Mouse (Mus musculus): ENCODE data around the gene Jmjd6.

Jmjd6 gene

GRCm38 (mm10) chr11:116808811-116809395 is 34.3 kb downstream of the Jmjd6 start:
- H3K36me3 ChIP-seq (ENCODE audit: insufficient read depth, low read length) = no peaks in the 10 kb centered on the region
- H3K4me1 ChIP-seq (replicated peaks; ENCODE audit: low read depth, low read length) = peaks cover 64% of the 10 kb centered on the region
- H3K4me3 ChIP-seq (replicated peaks; ENCODE audit: low read length) = peak overlapping the region; percentile 23; the same call in 1 of the 2 replicates
- H3K9me3 ChIP-seq (ENCODE audit: low read length) = no peaks in the 10 kb centered on the region
- H3K27me3 ChIP-seq (ENCODE audit: insufficient read depth, low read length) = peaks cover 16% of the 10 kb centered on the region
- TF ChIP-seq POU5F1 (IDR thresholded peaks at IDR 0.05; ENCODE audit: borderline replicate concordance, low read length) (no peak), CTCF (conservative IDR thresholded peaks at IDR 0.05; ENCODE audit: low read length) (no peak), NANOG (IDR thresholded peaks at IDR 0.05; ENCODE audit: borderline replicate concordance, low read length) (no peak)

DNA sequence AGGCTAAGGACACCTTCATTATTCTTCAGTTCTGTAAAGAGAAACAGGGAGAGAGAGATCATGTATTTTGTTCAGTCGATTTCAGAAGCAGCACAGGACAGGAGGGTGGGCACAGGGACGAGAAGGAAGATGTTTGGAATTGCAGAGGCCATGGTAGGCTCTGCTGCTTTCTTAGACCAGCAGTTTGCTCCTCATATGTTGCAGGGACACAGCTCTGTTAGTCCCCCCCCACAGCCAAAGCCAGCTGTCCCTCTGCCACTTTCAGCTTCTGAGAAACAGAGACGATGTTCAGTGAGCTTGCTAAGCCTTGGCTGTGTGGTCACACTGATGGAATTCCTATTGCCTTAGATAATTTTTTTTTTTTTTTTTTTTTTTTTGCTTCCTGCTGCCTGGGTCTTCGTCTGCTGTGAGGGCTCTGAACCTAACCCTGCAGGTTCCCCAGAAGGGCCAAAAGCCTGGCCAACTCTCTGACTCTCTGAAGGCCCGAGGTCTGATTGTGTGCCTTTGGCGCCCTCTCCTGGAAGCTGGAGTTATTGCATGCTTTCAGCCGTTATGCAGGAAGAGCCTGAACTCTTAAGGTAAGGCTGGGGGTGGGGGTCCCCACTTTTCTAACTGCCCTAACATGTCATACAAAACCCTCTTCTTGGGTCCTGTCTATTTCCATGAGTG is 35.2 kb downstream of the Jmjd6 start:
- TF ChIP-seq POU5F1 (IDR thresholded peaks at IDR 0.05; ENCODE audit: borderline replicate concordance, low read length) (no peak), CTCF (conservative IDR thresholded peaks at IDR 0.05; ENCODE audit: low read length) (peak; percentile 81), NANOG (IDR thresholded peaks at IDR 0.05; ENCODE audit: borderline replicate concordance, low read length) (no peak)
- Histone ChIP-seq H3K9me3 (ENCODE audit: low read length) (no peaks in the 10 kb centered on the region), H3K36me3 (ENCODE audit: insufficient read depth, low read length) (no peaks in the 10 kb centered on the region), H3K27me3 (ENCODE audit: insufficient read depth, low read length) (peaks cover 12% of the 10 kb centered on the region), H3K4me3 (replicated peaks; ENCODE audit: low read length) (peak overlapping the region; percentile 23; the same call in 1 of the 2 replicates), H3K4me1 (replicated peaks; ENCODE audit: low read depth, low read length) (peaks cover 56% of the 10 kb centered on the region)

GRCm38 (mm10) chr11:116807526-116807925 is 35.7 kb downstream of the Jmjd6 start:
- Histone ChIP-seq H3K27me3 (ENCODE audit: insufficient read depth, low read length) (peaks cover 12% of the 10 kb centered on the region), H3K36me3 (ENCODE audit: insufficient read depth, low read length) (no peaks in the 10 kb centered on the region)
- no peak for TF ChIP-seq POU5F1 (IDR thresholded peaks at IDR 0.05; ENCODE audit: borderline replicate concordance, low read length)

GRCm38 (mm10) chr11:116807116-116807515 is 36.1 kb downstream of the Jmjd6 start:
- Histone ChIP-seq H3K4me1 (replicated peaks; ENCODE audit: low read depth, low read length) (peaks cover 53% of the 10 kb centered on the region), H3K36me3 (ENCODE audit: insufficient read depth, low read length) (no peaks in the 10 kb centered on the region), H3K4me3 (replicated peaks; ENCODE audit: low read length) (no peak overlapping the region), H3K27me3 (ENCODE audit: insufficient read depth, low read length) (peaks cover 12% of the 10 kb centered on the region), H3K9me3 (ENCODE audit: low read length) (no peaks in the 10 kb centered on the region)
- TF ChIP-seq CTCF (conservative IDR thresholded peaks at IDR 0.05; ENCODE audit: low read length) (no peak), NANOG (IDR thresholded peaks at IDR 0.05; ENCODE audit: borderline replicate concordance, low read length) (no peak), POU5F1 (IDR thresholded peaks at IDR 0.05; ENCODE audit: borderline replicate concordance, low read length) (no peak)

More at GRCm38 (mm10) chr11:116807526-116807925, 35.7 kb downstream of the Jmjd6 start:
- no peaks in the 10 kb centered on the region for H3K9me3 ChIP-seq (ENCODE audit: low read length)
- no peak overlapping the region for H3K4me3 ChIP-seq (replicated peaks; ENCODE audit: low read length)
- H3K4me1 ChIP-seq (replicated peaks; ENCODE audit: low read depth, low read length) = peaks cover 53% of the 10 kb centered on the region

DNA sequence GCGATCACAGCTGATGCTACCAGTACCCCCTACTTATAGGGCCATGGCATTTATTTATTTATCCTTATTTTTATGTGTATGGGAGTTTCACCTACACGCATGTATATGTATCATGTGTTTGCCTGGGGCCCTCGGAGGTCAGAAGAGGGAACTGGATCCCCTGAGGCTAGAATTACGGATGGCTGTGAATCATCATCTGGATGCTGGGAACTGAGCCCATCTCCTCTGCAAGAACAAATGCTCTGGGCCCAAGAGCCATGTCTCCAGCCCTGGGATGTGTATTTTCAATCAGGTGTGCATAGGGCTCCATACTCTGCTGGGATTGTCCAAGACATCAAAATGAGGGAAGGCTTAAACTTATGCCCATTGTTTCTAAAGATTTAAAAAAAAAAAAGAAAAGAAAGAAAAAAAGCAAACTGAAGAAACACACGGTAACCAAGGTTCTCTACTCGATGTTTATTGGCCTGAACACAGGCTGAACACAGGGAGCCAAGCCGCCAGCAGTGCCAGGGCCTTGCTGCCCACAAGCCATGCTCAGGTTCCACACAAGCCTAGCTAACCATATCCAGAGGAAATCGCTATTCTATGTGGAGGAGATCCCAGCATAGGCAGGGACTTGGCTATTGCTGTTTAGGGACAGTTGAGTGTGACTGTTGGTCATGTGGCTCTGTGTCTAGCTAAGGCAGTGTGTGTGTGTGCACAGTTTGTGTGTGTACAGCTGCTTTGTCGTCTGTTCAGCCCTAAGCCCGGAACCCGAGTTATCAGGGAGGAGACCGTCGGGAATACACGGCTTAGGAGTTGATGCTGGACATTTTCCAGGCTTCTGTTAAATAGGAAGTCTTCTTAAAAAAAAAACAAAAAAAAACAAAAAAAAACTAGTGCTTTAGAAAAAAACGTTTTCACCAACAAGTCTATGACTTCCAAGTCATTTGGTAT is 36.8 kb downstream of the Jmjd6 start:
- no peak for TF ChIP-seq NANOG (IDR thresholded peaks at IDR 0.05; ENCODE audit: borderline replicate concordance, low read length)
- no peak for TF ChIP-seq CTCF (conservative IDR thresholded peaks at IDR 0.05; ENCODE audit: low read length)
- no peak for TF ChIP-seq POU5F1 (IDR thresholded peaks at IDR 0.05; ENCODE audit: borderline replicate concordance, low read length)
- H3K4me1 ChIP-seq (replicated peaks; ENCODE audit: low read depth, low read length) = peaks cover 47% of the 10 kb centered on the region
- peaks cover 12% of the 10 kb centered on the region for H3K27me3 ChIP-seq (ENCODE audit: insufficient read depth, low read length)
- H3K4me3 ChIP-seq (replicated peaks; ENCODE audit: low read length) = no peak overlapping the region
- no peaks in the 10 kb centered on the region for H3K36me3 ChIP-seq (ENCODE audit: insufficient read depth, low read length)
- no peaks in the 10 kb centered on the region for H3K9me3 ChIP-seq (ENCODE audit: low read length)

GRCm38 (mm10) chr11:116802709-116803108 is 40.5 kb downstream of the Jmjd6 start:
- H3K4me3 ChIP-seq (replicated peaks; ENCODE audit: low read length) = no peak overlapping the region
- no peak for TF ChIP-seq POU5F1 (IDR thresholded peaks at IDR 0.05; ENCODE audit: borderline replicate concordance, low read length)
- TF ChIP-seq NANOG (IDR thresholded peaks at IDR 0.05; ENCODE audit: borderline replicate concordance, low read length) = no peak
- TF ChIP-seq CTCF (conservative IDR thresholded peaks at IDR 0.05; ENCODE audit: low read length) = no peak
- no peaks in the 10 kb centered on the region for H3K36me3 ChIP-seq (ENCODE audit: insufficient read depth, low read length)
- no peaks in the 10 kb centered on the region for H3K9me3 ChIP-seq (ENCODE audit: low read length)
- no peaks in the 10 kb centered on the region for H3K27me3 ChIP-seq (ENCODE audit: insufficient read depth, low read length)
- H3K4me1 ChIP-seq (replicated peaks; ENCODE audit: low read depth, low read length) = peaks cover 20% of the 10 kb centered on the region; the same call in 1 of the 2 replicates

GRCm38 (mm10) chr11:116801106-116801505 is 42.1 kb downstream of the Jmjd6 start:
- no peak overlapping the region for H3K4me3 ChIP-seq (replicated peaks; ENCODE audit: low read length)
- TF ChIP-seq NANOG (IDR thresholded peaks at IDR 0.05; ENCODE audit: borderline replicate concordance, low read length) (no peak), POU5F1 (IDR thresholded peaks at IDR 0.05; ENCODE audit: borderline replicate concordance, low read length) (no peak), CTCF (conservative IDR thresholded peaks at IDR 0.05; ENCODE audit: low read length) (no peak)
- H3K36me3 ChIP-seq (ENCODE audit: insufficient read depth, low read length) = no peaks in the 10 kb centered on the region
- H3K27me3 ChIP-seq (ENCODE audit: insufficient read depth, low read length) = no peaks in the 10 kb centered on the region
- H3K9me3 ChIP-seq (ENCODE audit: low read length) = no peaks in the 10 kb centered on the region
- H3K4me1 ChIP-seq (replicated peaks; ENCODE audit: low read depth, low read length) = peaks cover 26% of the 10 kb centered on the region; the same call in 1 of the 2 replicates

- Histone ChIP-seq H3K36me3 (ENCODE audit: insufficient read depth, low read length) (no peaks in the 10 kb centered on the region), H3K4me1 (replicated peaks; ENCODE audit: low read depth, low read length) (peaks cover 35% of the 10 kb centered on the region), H3K9me3 (ENCODE audit: low read length) (no peaks in the 10 kb centered on the region), H3K4me3 (replicated peaks; ENCODE audit: low read length) (no peak overlapping the region), H3K27me3 (ENCODE audit: insufficient read depth, low read length) (no peaks in the 10 kb centered on the region)
- TF ChIP-seq POU5F1 (IDR thresholded peaks at IDR 0.05; ENCODE audit: borderline replicate concordance, low read length) (no peak), NANOG (IDR thresholded peaks at IDR 0.05; ENCODE audit: borderline replicate concordance, low read length) (no peak), CTCF (conservative IDR thresholded peaks at IDR 0.05; ENCODE audit: low read length) (no peak)
Measured at GRCm38 (mm10) chr11:116799364-116799763, 43.9 kb downstream of the Jmjd6 start.
